Mouse (Mus musculus) cerebellum, adult 11 months (tissue): ENCODE results near the gene Slc8b1.

ENCODE experiments used
- DNase-seq: peaks from one replicate; pipeline ENCODE4 v3.0.0; 2022

Slc8b1 gene

DNA sequence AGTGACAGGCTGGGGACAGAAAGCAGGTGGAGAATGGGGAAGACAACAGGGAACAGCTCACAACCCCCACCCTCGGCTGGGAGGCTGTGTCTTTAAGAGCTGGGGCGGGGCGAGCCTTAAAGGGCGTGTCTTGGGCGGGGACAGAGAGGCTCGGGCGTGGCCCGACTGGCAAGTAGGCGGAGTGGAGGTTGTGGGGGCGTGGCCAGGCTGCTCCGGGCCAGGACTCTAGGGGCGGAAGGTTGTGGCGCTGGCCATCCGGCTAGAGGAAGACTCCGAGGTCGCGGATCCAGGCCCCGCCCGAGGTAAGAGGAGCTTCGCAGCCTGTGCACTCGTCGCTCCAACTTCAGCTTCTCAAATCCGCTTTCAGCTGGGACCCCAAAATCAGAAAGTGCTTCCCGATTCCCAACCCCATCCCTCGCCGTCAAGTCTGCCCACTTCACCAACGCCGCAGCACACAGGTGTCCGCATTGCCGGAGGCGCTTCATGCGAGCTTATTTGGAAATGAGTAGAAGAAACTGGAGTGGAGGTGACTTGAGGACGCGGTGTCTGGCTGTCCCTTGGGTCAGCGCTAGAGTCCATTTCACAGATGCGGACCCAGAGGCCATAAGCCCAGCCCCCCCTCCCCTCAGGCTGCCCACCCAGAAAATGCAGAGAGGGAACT, at the start of gene Slc8b1:
Slc8b1 (plus strand) TSS at position 187 of the 661 bp plus-strand sequence.
- peak; percentile 92 for DNase-seq

GRCm38 (mm10) chr5:120461902-120462301, 49.1 kb upstream of the Slc8b1 start:
- no peak for DNase-seq

DNA sequence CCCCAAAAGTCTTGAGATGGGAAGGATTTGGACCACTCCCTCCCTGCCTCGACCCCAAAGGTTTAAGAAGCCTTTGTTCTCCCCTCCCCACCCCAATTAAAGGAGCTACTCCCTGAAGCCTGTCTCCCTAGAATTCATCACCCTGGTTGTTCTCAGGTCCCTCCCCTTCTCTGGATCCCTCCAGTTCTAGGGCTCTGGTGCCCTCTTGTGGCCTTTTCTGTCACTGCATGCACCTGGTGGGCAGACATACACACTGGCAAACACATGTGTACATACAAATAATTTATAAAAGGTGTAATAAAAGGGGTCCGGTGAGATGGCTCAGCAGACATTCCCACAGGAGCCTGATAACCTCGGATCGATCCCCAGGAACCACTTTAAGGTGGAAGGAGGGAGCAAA, 46.6 kb upstream of the Slc8b1 start:
- DNase-seq = no peak

GRCm38 (mm10) chr5:120465062-120465461, 45.9 kb upstream of the Slc8b1 start:
- no peak for DNase-seq

DNA sequence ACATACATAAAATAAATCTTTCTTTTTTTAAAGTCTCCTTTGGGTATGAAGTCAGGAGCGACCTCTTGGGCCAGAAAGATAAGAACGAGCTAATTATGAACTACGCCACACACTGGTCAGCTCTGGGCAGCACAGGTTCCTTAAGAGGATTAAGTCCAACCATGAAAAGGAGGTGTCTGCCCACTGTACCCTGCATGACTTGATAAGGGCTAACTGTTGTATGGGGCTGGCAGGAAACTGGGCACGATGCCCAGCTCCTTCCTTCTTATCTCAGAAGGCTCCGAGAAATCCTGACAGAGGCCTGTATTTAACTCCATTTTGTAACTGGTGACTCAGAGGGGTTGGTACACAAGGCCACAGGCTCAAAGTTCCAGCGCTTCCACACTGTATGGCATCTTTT, 45.1 kb upstream of the Slc8b1 start:
- no peak for DNase-seq

DNA sequence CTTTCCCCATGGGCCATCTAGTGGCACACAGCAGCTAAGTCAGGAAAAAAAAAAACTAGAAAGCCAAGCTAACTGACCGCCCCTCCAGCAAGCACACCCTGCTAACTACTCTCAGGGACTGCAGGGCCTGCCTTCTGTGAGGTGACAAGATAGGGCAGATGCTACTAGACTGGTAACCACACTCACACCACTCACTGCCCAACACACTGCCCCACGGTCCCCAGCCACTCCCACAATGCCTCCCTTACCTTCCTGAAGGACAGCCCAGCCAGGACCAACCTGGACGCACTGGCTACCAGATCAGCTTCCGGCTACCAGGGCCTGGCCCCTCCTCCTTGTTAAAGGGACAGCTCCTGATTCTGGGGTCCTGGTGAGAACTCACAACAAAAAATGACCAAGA, 43.9 kb upstream of the Slc8b1 start:
- DNase-seq = no peak

- DNase-seq = no peak
Measured at GRCm38 (mm10) chr5:120468336-120468735, 42.6 kb upstream of the Slc8b1 start.

DNA sequence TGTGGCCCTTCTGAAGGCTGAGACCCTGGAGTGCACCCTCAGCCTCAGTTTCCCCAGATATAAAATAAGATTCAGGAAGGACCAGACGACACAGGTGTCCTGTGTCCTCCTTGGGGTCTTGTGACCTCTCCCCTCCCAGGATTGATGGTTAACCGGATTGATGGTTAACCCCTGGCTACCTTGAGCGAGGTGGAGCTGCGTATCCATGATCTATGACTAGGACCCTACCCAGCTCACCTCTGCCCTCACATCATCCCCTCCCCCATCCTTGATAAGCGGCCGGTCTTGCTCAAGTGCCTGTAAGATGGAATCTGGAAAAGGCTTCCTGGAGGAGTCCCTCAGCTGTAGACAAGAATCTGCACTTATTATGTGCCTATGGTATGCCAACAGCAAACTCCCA, 42.1 kb upstream of the Slc8b1 start:
- no peak for DNase-seq

GRCm38 (mm10) chr5:120471538-120471937, 39.4 kb upstream of the Slc8b1 start:
- no peak for DNase-seq

DNA sequence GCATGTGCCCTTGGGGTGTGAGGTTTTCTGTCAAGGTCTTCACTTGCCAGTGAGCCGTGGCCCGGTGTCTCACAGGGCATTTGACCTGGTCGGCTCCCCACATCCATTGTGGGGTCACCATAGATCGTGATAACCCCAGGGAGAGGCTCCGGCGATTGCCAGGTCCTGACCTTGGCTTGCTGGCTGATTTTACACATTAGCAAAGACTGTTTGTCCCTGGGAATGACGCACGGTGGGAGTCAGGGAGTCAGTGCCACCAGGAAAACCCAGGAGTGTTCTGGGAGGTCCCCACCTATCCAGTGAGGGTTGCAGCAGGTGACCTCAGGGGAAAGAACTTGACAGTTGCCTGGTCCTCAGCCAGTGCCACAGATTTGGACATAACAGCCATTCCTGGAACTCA, 38.2 kb upstream of the Slc8b1 start, which contains the start of gene Sdsl:
Sdsl (minus strand) TSS at position 41 of the 400 bp plus-strand sequence.
- no peak for DNase-seq

- no peak for DNase-seq
Measured at GRCm38 (mm10) chr5:120473361-120473760, 37.6 kb upstream of the Slc8b1 start.

GRCm38 (mm10) chr5:120475861-120476260, 35.1 kb upstream of the Slc8b1 start:
- DNase-seq = no peak

- DNase-seq = no peak
Measured at GRCm38 (mm10) chr5:120476296-120476695, 34.7 kb upstream of the Slc8b1 start, which contains the start of gene Sds. Sds (plus strand) TSS chr5:120476526.

- DNase-seq = no peak
Measured at GRCm38 (mm10) chr5:120477993-120478392, 33.0 kb upstream of the Slc8b1 start.

DNA sequence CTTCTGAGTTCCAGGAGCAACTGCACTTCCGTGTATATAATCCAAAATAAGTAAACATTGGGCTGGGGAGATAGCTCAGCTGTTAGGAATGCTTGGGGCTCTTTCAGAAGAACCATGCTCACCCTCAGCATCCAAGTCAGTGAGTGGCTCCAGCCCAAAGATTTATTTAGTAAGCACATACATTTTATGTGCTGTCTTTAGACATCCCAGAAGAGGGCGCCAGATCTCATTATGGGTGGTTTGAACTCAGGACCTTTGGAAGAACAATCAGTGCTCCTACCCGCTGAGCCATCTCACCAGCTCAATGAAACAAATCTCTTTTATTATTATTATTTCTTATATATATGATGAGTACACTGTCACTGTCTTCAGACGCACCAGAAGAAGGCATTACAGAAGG, 31.4 kb upstream of the Slc8b1 start:
- no peak for DNase-seq

DNA sequence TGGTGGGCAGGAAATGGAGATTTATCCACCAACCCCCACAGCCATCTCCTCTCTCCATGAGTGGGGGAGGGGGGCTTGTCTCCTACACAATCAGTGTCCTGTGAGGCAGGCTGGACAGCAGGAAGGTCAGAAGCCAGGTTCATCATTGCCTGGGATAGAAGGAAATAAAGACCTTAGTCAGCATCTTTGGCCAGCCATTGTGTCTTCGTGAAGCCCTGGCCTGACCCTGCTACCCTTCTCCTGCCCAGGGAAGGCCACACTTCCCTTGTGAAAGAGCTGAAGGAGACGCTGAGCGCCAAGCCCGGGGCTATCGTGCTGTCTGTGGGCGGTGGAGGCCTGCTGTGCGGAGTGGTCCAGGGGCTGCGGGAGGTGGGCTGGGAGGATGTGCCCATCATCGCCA, 29.8 kb upstream of the Slc8b1 start:
- no peak for DNase-seq

GRCm38 (mm10) chr5:120483399-120483798, 27.6 kb upstream of the Slc8b1 start:
- DNase-seq = no peak

- no peak for DNase-seq
Measured at GRCm38 (mm10) chr5:120487844-120488243, 23.1 kb upstream of the Slc8b1 start.

GRCm38 (mm10) chr5:120490679-120491192, 20.2 kb upstream of the Slc8b1 start:
- peak; percentile 54 for DNase-seq

DNA sequence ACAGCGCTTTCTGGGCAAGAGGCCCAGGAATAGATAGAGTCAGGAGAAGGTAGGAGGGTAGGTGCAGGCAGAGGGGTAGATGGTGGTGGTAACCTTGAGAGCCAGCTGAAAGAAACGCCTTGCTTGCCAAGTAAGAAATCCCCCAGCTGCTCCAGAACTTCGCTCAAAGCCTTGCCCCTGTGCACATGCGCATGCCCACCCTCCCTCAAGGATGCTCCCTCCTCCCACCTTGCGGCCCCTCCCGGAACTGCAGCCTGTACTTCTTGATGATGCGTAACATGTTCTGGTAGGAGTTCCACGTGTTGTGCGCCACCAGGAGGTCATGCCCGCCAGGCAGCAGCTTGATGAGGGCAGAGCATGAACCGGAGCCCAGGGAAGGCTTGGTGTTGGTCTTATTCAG, 18.5 kb upstream of the Slc8b1 start:
- DNase-seq = no peak

DNA sequence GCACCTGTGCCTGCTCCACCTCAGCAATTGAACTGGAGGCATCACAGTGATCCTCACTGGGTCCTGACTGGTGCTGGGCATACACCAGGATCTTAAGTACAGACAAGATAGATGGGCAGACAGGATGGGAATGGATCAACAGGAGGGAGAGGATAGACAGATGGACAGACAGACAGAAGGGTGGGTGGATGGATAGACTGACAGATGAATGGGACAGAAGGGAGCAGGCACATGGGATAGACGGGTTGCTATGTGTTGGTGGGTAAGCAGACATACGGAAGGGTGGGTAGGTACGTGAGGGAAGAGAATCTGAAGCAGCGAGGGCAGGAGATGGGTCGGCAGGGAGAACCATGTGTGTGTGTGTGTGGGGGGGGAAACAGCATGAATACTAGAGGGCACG, 17.5 kb upstream of the Slc8b1 start:
- no peak for DNase-seq

GRCm38 (mm10) chr5:120493873-120494395, 17.0 kb upstream of the Slc8b1 start:
- DNase-seq = no peak

DNA sequence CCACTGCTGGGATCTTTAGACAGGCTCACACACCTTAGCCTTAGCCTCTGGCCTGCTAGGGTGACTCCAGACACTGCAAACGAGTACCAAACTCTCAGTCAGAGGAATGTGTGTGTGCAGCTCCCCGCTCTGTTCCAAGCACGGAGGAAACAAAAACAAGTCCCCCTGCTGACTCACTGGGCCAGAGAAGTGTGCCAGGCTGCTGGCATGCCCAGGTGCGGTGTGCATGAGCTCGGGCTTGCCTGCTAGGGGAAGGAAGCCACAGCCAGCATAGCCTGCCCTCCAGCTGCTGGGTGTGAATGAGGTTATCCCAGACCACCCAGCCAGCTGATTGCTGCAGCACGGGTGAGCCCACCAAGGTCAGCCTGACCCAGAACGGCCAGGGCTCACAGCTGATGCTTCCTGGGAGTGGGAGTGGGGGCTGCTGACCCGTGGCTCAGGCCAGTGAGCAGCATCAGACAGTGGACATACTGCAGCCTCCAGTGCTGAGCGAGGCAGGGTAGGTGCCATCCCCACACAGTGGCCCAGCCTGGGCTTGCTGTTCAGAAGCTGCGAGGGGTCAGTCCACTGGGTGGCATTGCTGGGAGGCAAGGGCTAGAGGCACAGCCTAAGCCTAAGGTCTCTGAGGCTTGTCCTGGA, 15.8 kb upstream of the Slc8b1 start:
- DNase-seq = no peak

DNA sequence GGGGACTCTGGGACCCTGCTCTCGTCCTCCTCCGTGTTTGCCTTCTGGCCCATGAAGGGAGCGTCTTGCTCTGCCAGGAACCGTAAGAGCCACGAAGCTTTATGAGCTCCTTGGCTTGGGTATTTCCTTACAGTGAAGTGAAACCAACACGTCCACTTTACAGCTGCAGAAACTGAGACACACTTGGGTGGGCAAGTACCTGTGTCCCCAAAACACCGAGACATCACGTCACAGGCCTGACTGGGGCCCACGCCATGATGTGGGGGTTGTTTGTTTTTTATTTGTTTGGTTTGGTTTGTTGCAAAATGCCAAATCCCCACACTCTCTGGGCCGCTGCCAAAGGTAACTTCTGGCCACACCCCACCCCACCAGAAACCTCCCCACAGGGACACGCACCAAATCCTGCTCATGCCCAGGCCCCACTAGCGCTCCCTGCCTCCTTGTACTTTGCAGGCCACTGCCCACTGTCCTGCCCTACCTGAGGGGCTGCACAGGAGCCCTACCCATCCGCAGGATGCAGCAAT, 15.2 kb upstream of the Slc8b1 start:
- no peak for DNase-seq
